Mouse (Mus musculus) monocyte, adult 2 months (primary cell): ENCODE results near the gene Drd4.

Experiments used
- DNase-seq, 2 experiments: peaks; one replicate each; pipeline ENCODE4 v3.0.0; 2022; ENCODE audit warnings: low spot score in 2 of 2, low read depth in 1 of 2

Drd4 gene

GRCm38 (mm10) chr7:141335044-141335579 is 43.3 kb downstream of the Drd4 start:
- DNase-seq: no peak

- no peak for DNase-seq
Observed at GRCm38 (mm10) chr7:141335682-141336081, 43.9 kb downstream of the Drd4 start.

- no peak for DNase-seq
Observed at GRCm38 (mm10) chr7:141336296-141336695, 44.5 kb downstream of the Drd4 start.

- DNase-seq: no peak
Observed at GRCm38 (mm10) chr7:141337716-141338416, 46.1 kb downstream of the Drd4 start.

- no peak for DNase-seq
Observed at GRCm38 (mm10) chr7:141338576-141339131, 46.8 kb downstream of the Drd4 start, which contains the start of gene Eps8l2. Gene Eps8l2 (plus strand): TSS chr7:141338880.

- DNase-seq: no peak
Observed at GRCm38 (mm10) chr7:141339215-141339920, 47.6 kb downstream of the Drd4 start.

- no peak for DNase-seq
Observed at GRCm38 (mm10) chr7:141340023-141340422, 48.2 kb downstream of the Drd4 start.

- DNase-seq: no peak
Observed at GRCm38 (mm10) chr7:141340476-141340875, 48.7 kb downstream of the Drd4 start.

GRCm38 (mm10) chr7:141341689-141342226 is 50.0 kb downstream of the Drd4 start:
- DNase-seq: no peak

GRCm38 (mm10) chr7:141343230-141343629 is 51.4 kb downstream of the Drd4 start:
- no peak for DNase-seq

- DNase-seq: no peak
Observed at GRCm38 (mm10) chr7:141343696-141344095, 51.9 kb downstream of the Drd4 start.

GRCm38 (mm10) chr7:141344787-141345186 is 53.0 kb downstream of the Drd4 start:
- no peak for DNase-seq
